Mouse (Mus musculus): ENCODE data around the gene Hist1h2bc. TPM values are rescaled to one million over a fixed set of nuclear protein-coding genes. Genes with fewer than 3 reads are reported as not detected.

Gene Hist1h2bc
- total and polyA plus RNA-seq, 3 experiments: 73.4 to 135 (median 78.7) TPM

GRCm38 (mm10) chr13:23732156-23732804 lies 48.3 kb downstream of the Hist1h2bc start:
- peak; percentile 94 for TF ChIP-seq CTCF (IDR thresholded peaks at IDR 0.05)
- no peak for TF ChIP-seq EP300 (IDR thresholded peaks at IDR 0.05; ENCODE audit: insufficient read depth, low read depth, low read length)
- Histone ChIP-seq H3K4me1 (ENCODE audit: control insufficient read depth, insufficient read depth, low read length) (peaks cover 5% of the 10 kb centered on the region), H3K9ac (ENCODE audit: low read depth, low read length) (no peak overlapping the region), H3K4me3 (no peak overlapping the region), H3K36me3 (ENCODE audit: control insufficient read depth, insufficient read depth, low read length) (no peaks in the 10 kb centered on the region), H3K27ac (no peak overlapping the region), H3K79me2 (replicated peaks; ENCODE audit: control insufficient read depth, insufficient read depth, low read length) (no peaks in the 10 kb centered on the region), H3K27me3 (ENCODE audit: control insufficient read depth, insufficient read depth, low read length) (no peaks in the 10 kb centered on the region)
- intact Hi-C loops (cut with DNase I): loop anchor here (1.0 to 10.0 kb wide), 2 partner anchors 31 to 1977 kb away; partner anchors contain the start of genes Hist1h2ak, Hist1h2bn and Hist1h4k
- WGBS: 20% methylated on average over 8 of the region's 8 CpGs
- no peak for DNase-seq

GRCm38 (mm10) chr13:23737091-23737490 lies 53.1 kb downstream of the Hist1h2bc start:
- no peak for TF ChIP-seq EP300 (IDR thresholded peaks at IDR 0.05; ENCODE audit: insufficient read depth, low read depth, low read length)
- TF ChIP-seq POLR2A (IDR thresholded peaks at IDR 0.05; ENCODE audit: insufficient read depth, low read depth, low read length): no peak
- TF ChIP-seq CTCF (IDR thresholded peaks at IDR 0.05): no peak
- Histone ChIP-seq H3K36me3 (ENCODE audit: control insufficient read depth, insufficient read depth, low read length) (peaks cover 13% of the 10 kb centered on the region), H3K27ac (no peak overlapping the region), H3K79me2 (replicated peaks; ENCODE audit: control insufficient read depth, insufficient read depth, low read length) (no peaks in the 10 kb centered on the region), H3K9ac (ENCODE audit: low read depth, low read length) (no peak overlapping the region), H3K27me3 (ENCODE audit: control insufficient read depth, insufficient read depth, low read length) (no peaks in the 10 kb centered on the region), H3K4me1 (ENCODE audit: control insufficient read depth, insufficient read depth, low read length) (peaks cover 3% of the 10 kb centered on the region), H3K4me3 (no peak overlapping the region)
- intact Hi-C loops (cut with DNase I): loop anchor here (10.0 kb wide), 1 partner anchor 1982 kb away; the partner anchor contains the start of genes Hist1h2ak, Hist1h2bn and Hist1h4k
- WGBS: 89% methylated on average over 5 of the region's 5 CpGs
- no peak for DNase-seq

- H3K27ac ChIP-seq: peak overlapping the region; percentile 96
- peak overlapping the region; percentile 89 for H3K4me3 ChIP-seq
- DNase-seq: no peak
- peak overlapping the region; percentile 71; the same call in 1 of the 2 replicates for H3K9ac ChIP-seq (ENCODE audit: low read depth, low read length)
- no peaks in the 10 kb centered on the region for H3K27me3 ChIP-seq (ENCODE audit: control insufficient read depth, insufficient read depth, low read length)
- peaks cover 1% of the 10 kb centered on the region; the same call in 1 of the 2 replicates for H3K4me1 ChIP-seq (ENCODE audit: control insufficient read depth, insufficient read depth, low read length)
- 27% methylated on average over 4 of the region's 4 CpGs for WGBS
- no peaks in the 10 kb centered on the region for H3K79me2 ChIP-seq (replicated peaks; ENCODE audit: control insufficient read depth, insufficient read depth, low read length)
- peaks cover 17% of the 10 kb centered on the region for H3K36me3 ChIP-seq (ENCODE audit: control insufficient read depth, insufficient read depth, low read length)
- TF ChIP-seq EP300 (IDR thresholded peaks at IDR 0.05; ENCODE audit: insufficient read depth, low read depth, low read length) (no peak), CTCF (IDR thresholded peaks at IDR 0.05) (no peak), POLR2A (IDR thresholded peaks at IDR 0.05; ENCODE audit: insufficient read depth, low read depth, low read length) (no peak)
- intact Hi-C loops (cut with DNase I): loop anchor here (10.0 kb wide), 1 partner anchor 1983 kb away; the partner anchor contains the start of genes Hist1h2ak, Hist1h2bn and Hist1h4k
These were observed 54.0 kb downstream of the Hist1h2bc start for GRCm38 (mm10) chr13:23738041-23738440.

GRCm38 (mm10) chr13:23738677-23739068 lies 54.7 kb downstream of the Hist1h2bc start, which contains the start of gene Hist1h1c:
TSS of gene Hist1h1c (plus strand) at chr13:23738808.
- peak; percentile 92 to 94 for DNase-seq
- under 1% methylated on average over 38 of the region's 38 CpGs for WGBS
- intact Hi-C loops (cut with DNase I): loop anchor here (1.0 to 10.0 kb wide), 2 partner anchors 40 to 1984 kb away; partner anchors contain the start of genes Hist1h2ak, Hist1h2bn, Hist1h4c and Hist1h4k

GRCm38 (mm10) chr13:23739069-23739921 lies 55.3 kb downstream of the Hist1h2bc start:
- Histone ChIP-seq H3K27ac (peak overlapping the region; percentile 96), H3K9ac (ENCODE audit: low read depth, low read length) (peak overlapping the region; percentile 85), H3K79me2 (replicated peaks; ENCODE audit: control insufficient read depth, insufficient read depth, low read length) (no peaks in the 10 kb centered on the region), H3K4me3 (peak overlapping the region; percentile 89), H3K4me1 (ENCODE audit: control insufficient read depth, insufficient read depth, low read length) (peaks cover 1% of the 10 kb centered on the region; the same call in 1 of the 2 replicates), H3K27me3 (ENCODE audit: control insufficient read depth, insufficient read depth, low read length) (no peaks in the 10 kb centered on the region), H3K36me3 (ENCODE audit: control insufficient read depth, insufficient read depth, low read length) (peaks cover 18% of the 10 kb centered on the region)
- intact Hi-C loops (cut with DNase I): loop anchor here (1.0 to 10.0 kb wide), 2 partner anchors 41 to 1984 kb away; partner anchors contain the start of genes Hist1h2ak, Hist1h2bn, Hist1h4c and Hist1h4k
- WGBS: under 1% methylated on average over 39 of the region's 39 CpGs
- 0 out of 2 replicates have a peak, but pooled peaks have one; percentile 15 for TF ChIP-seq CTCF (IDR thresholded peaks at IDR 0.05)
- TF ChIP-seq POLR2A (IDR thresholded peaks at IDR 0.05; ENCODE audit: insufficient read depth, low read depth, low read length): peak; percentile 92
- TF ChIP-seq EP300 (IDR thresholded peaks at IDR 0.05; ENCODE audit: insufficient read depth, low read depth, low read length): peak; percentile 77; the same call in 1 of the 2 replicates
- DNase-seq: peak; percentile 90 to 97

More at GRCm38 (mm10) chr13:23738677-23739068, 54.7 kb downstream of the Hist1h2bc start, which contains the start of gene Hist1h1c:
- Histone ChIP-seq H3K4me3 (peak within 1 kb of the TSS; percentile 89), H3K79me2 (replicated peaks; ENCODE audit: control insufficient read depth, insufficient read depth, low read length) (no peaks in the 10 kb centered on the region), H3K36me3 (ENCODE audit: control insufficient read depth, insufficient read depth, low read length) (peaks cover 18% of the 10 kb centered on the region), H3K4me1 (ENCODE audit: control insufficient read depth, insufficient read depth, low read length) (peaks cover 1% of the 10 kb centered on the region; the same call in 1 of the 2 replicates), H3K9ac (ENCODE audit: low read depth, low read length) (peak within 1 kb of the TSS; percentile 71), H3K27ac (peak within 1 kb of the TSS; percentile 96), H3K27me3 (ENCODE audit: control insufficient read depth, insufficient read depth, low read length) (no peaks in the 10 kb centered on the region)
- TF ChIP-seq EP300 (IDR thresholded peaks at IDR 0.05; ENCODE audit: insufficient read depth, low read depth, low read length) (peak; percentile 61; the same call in 1 of the 2 replicates), CTCF (IDR thresholded peaks at IDR 0.05) (peak; percentile 15; the same call in 1 of the 2 replicates), POLR2A (IDR thresholded peaks at IDR 0.05; ENCODE audit: insufficient read depth, low read depth, low read length) (peak; percentile 98)
